Mouse (Mus musculus): Measurements from ENCODE around the gene Gm10521. TPM values are rescaled to one million over a fixed set of nuclear protein-coding genes. Genes with fewer than 3 reads are reported as not detected.

The Gm10521 gene
- total and polyA plus RNA-seq, 3 experiments = 0.13 to 1.7 (median 0.21) TPM

- TF ChIP-seq NRF1 (IDR thresholded peaks at IDR 0.05; ENCODE audit: low read depth, low read length) (no peak), UBTF (IDR thresholded peaks at IDR 0.05; ENCODE audit: low read depth, low read length) (no peak), ETS1 (conservative IDR thresholded peaks at IDR 0.05; ENCODE audit: low read depth, low read length) (no peak)
Observed at GRCm38 (mm10) chr1:171946447-171946995, 51.1 kb downstream of the Gm10521 start (continued).

Other genes with a start within 250 kb of the Gm10521 start
- gene Slamf7, start 242.6 kb upstream of the Gm10521 start, total RNA-seq (2012; rRNA removed) = 6.8 and 10.5 TPM in 2 replicates
- 15.4 and 15.8 TPM in 2 replicates for gene Slamf7, start 242.6 kb upstream of the Gm10521 start, total RNA-seq (2014; rRNA removed)
- gene Slamf7, start 242.6 kb upstream of the Gm10521 start, polyA plus RNA-seq (2012; ENCODE audit: insufficient read length, low read depth) = 9.5 and 10.6 TPM in 2 replicates
- 65.0 and 96.4 TPM in 2 replicates for gene Cd48, start 213.7 kb upstream of the Gm10521 start, total RNA-seq (2012; rRNA removed)
- gene Cd48, start 213.7 kb upstream of the Gm10521 start, total RNA-seq (2014; rRNA removed) = 218 and 231 TPM in 2 replicates
- 80.3 and 87.6 TPM in 2 replicates for gene Cd48, start 213.7 kb upstream of the Gm10521 start, polyA plus RNA-seq (2012; ENCODE audit: insufficient read length, low read depth)
- gene Slamf1, start 128.5 kb upstream of the Gm10521 start, total RNA-seq (2012; rRNA removed) = 0.34 and 0.38 TPM in 2 replicates
- gene Slamf1, start 128.5 kb upstream of the Gm10521 start, total RNA-seq (2014; rRNA removed) = 0.72 and 0.81 TPM in 2 replicates
- gene Slamf1, start 128.5 kb upstream of the Gm10521 start, polyA plus RNA-seq (2012; ENCODE audit: insufficient read length, low read depth) = 0.78 and 0.80 TPM in 2 replicates
- 12.4 and 12.7 TPM in 2 replicates for gene Cd84, start 56.0 kb upstream of the Gm10521 start, total RNA-seq (2012; rRNA removed)
- 24.3 and 31.8 TPM in 2 replicates for gene Cd84, start 56.0 kb upstream of the Gm10521 start, total RNA-seq (2014; rRNA removed)
- gene Cd84, start 56.0 kb upstream of the Gm10521 start, polyA plus RNA-seq (2012; ENCODE audit: insufficient read length, low read depth) = 17.4 and 18.1 TPM in 2 replicates
- 50.9 and 75.8 TPM in 2 replicates for gene Slamf6, start 21.9 kb downstream of the Gm10521 start, total RNA-seq (2012; rRNA removed)
- gene Slamf6, start 21.9 kb downstream of the Gm10521 start, total RNA-seq (2014; rRNA removed) = 172 and 180 TPM in 2 replicates
- 124 and 127 TPM in 2 replicates for gene Slamf6, start 21.9 kb downstream of the Gm10521 start, polyA plus RNA-seq (2012; ENCODE audit: insufficient read length, low read depth)
- 5.0 and 7.3 TPM in 2 replicates for gene Vangl2, start 132.8 kb downstream of the Gm10521 start, total RNA-seq (2012; rRNA removed)
- 3.6 and 4.1 TPM in 2 replicates for gene Vangl2, start 132.8 kb downstream of the Gm10521 start, total RNA-seq (2014; rRNA removed)
- 7.9 and 9.4 TPM in 2 replicates for gene Vangl2, start 132.8 kb downstream of the Gm10521 start, polyA plus RNA-seq (2012; ENCODE audit: insufficient read length, low read depth)
- gene Nhlh1, start 161.9 kb downstream of the Gm10521 start, total RNA-seq (2012; rRNA removed) = not detected in 2 replicates
- gene Nhlh1, start 161.9 kb downstream of the Gm10521 start, total RNA-seq (2014; rRNA removed) = not detected in 2 replicates
- 0.16 TPM in 1 of 2 replicates, not detected in the other for gene Nhlh1, start 161.9 kb downstream of the Gm10521 start, polyA plus RNA-seq (2012; ENCODE audit: insufficient read length, low read depth)
- gene Copa, start 186.9 kb downstream of the Gm10521 start, total RNA-seq (2012; rRNA removed) = 158 and 165 TPM in 2 replicates
- gene Copa, start 186.9 kb downstream of the Gm10521 start, total RNA-seq (2014; rRNA removed) = 155 and 157 TPM in 2 replicates
- 160 and 165 TPM in 2 replicates for gene Copa, start 186.9 kb downstream of the Gm10521 start, polyA plus RNA-seq (2012; ENCODE audit: insufficient read length, low read depth)
- gene Ncstn, start 187.1 kb downstream of the Gm10521 start, total RNA-seq (2012; rRNA removed) = 21.5 and 24.5 TPM in 2 replicates
- gene Ncstn, start 187.1 kb downstream of the Gm10521 start, total RNA-seq (2014; rRNA removed) = 12.4 and 15.0 TPM in 2 replicates
- 52.4 and 56.1 TPM in 2 replicates for gene Ncstn, start 187.1 kb downstream of the Gm10521 start, polyA plus RNA-seq (2012; ENCODE audit: insufficient read length, low read depth)
- 43.5 and 46.0 TPM in 2 replicates for gene Pex19, start 231.1 kb downstream of the Gm10521 start, total RNA-seq (2012; rRNA removed)
- gene Pex19, start 231.1 kb downstream of the Gm10521 start, total RNA-seq (2014; rRNA removed) = 47.9 and 53.6 TPM in 2 replicates
- 58.2 and 60.5 TPM in 2 replicates for gene Pex19, start 231.1 kb downstream of the Gm10521 start, polyA plus RNA-seq (2012; ENCODE audit: insufficient read length, low read depth)

Measured in CH12.LX (cell line).